Mouse (Mus musculus) intestine, embryonic 15.5 days (tissue): ENCODE data around the gene Supt5. TPM values are rescaled to one million over a fixed set of nuclear protein-coding genes. Genes with fewer than 3 reads are reported as not detected.

Experiments used
- ATAC-seq: fragments of 200-750 bp; cut with Nextera tagmentation; 2 replicates; pipeline ENCODE4 v1.8.0; 2017; ENCODE audit warnings: moderate TSS enrichment, moderate library complexity
- H3K27ac ChIP-seq: fragments of 300-500 bp; sonication (generic); 2 replicates; pipeline ENCODE4 v1.5.1; 2015; ENCODE audit warnings: mild to moderate bottlenecking, inconsistent platforms
- H3K27me3 ChIP-seq: fragments of 300-500 bp; sonication (generic); replicated peaks from 2 replicates; pipeline ENCODE4 v1.6.1; 2015; ENCODE audit warnings: inconsistent platforms
- H3K36me3 ChIP-seq: fragments of 300-500 bp; sonication (generic); 2 replicates; pipeline ENCODE4 v1.6.1; 2015; ENCODE audit warnings: inconsistent platforms
- H3K4me1 ChIP-seq: fragments of 300-500 bp; sonication (generic); replicated peaks from 2 replicates; pipeline ENCODE4 v1.6.1; 2015; ENCODE audit warnings: inconsistent platforms
- H3K4me2 ChIP-seq: fragments of 300-500 bp; sonication (generic); replicated peaks from 2 replicates; pipeline ENCODE4 v1.6.1; 2015; ENCODE audit warnings: mild to moderate bottlenecking, inconsistent platforms
- H3K4me3 ChIP-seq: fragments of 300-500 bp; sonication (generic); replicated peaks from 2 replicates; pipeline ENCODE4 v1.5.1; 2015; ENCODE audit warnings: inconsistent platforms
- H3K9ac ChIP-seq: fragments of 300-500 bp; sonication (generic); 2 replicates; pipeline ENCODE4 v1.6.1; 2015; ENCODE audit warnings: inconsistent platforms
- H3K9me3 ChIP-seq: fragments of 300-500 bp; sonication (generic); 2 replicates; pipeline ENCODE4 v1.6.1; 2016; ENCODE audit warnings: inconsistent platforms
- WGBS: fragments of 180-500 bp; shearing (Covaris S2); methylation state at CpG from one replicate; pipeline ENCODE4 v1.1.7; 2015; 5-methylcytosine and 5-hydroxymethylcytosine counted together
- polyA plus RNA-seq: library from polyadenylated mRNA; unstranded; fragments of >200 nt; fragmentation: Nextera tagmentation; extraction: Ambion mirVana; gene quantifications from 2 replicates; pipeline ENCODE4 v1.2.1, GENCODE M21; 2015

The Supt5 gene
- polyA plus RNA-seq, 1 experiment from 2014 or later: 67.9 TPM

- no peak for ATAC-seq
- no peak overlapping the region for H3K4me3 ChIP-seq
- peaks cover 27% of the 10 kb centered on the region for H3K4me1 ChIP-seq
- no peaks in the 10 kb centered on the region for H3K9me3 ChIP-seq
- H3K27ac ChIP-seq: peak overlapping the region; percentile 74; the same call in 1 of the 2 replicates
- H3K36me3 ChIP-seq: peaks cover 35% of the 10 kb centered on the region
- 44% methylated on average over 7 of the region's 7 CpGs for WGBS
- no peak overlapping the region for H3K4me2 ChIP-seq
- H3K27me3 ChIP-seq: no peaks in the 10 kb centered on the region
- H3K9ac ChIP-seq: no peak overlapping the region; the same call in 1 of the 2 replicates
Measured at GRCm38 (mm10) chr7:28358431-28358830, 19.9 kb upstream of the Supt5 start.

GRCm38 (mm10) chr7:28357984-28358383 is 19.4 kb upstream of the Supt5 start:
- peak overlapping the region; percentile 74 for H3K27ac ChIP-seq
- H3K4me3 ChIP-seq: no peak overlapping the region
- 3% methylated on average over 5 of the region's 5 CpGs for WGBS
- peaks cover 40% of the 10 kb centered on the region for H3K36me3 ChIP-seq
- H3K9me3 ChIP-seq: no peaks in the 10 kb centered on the region
- peak; percentile 21 for ATAC-seq
- H3K4me2 ChIP-seq: peak overlapping the region; percentile 18; the same call in 1 of the 2 replicates
- no peaks in the 10 kb centered on the region for H3K27me3 ChIP-seq
- H3K9ac ChIP-seq: no peak overlapping the region; the same call in 1 of the 2 replicates
- H3K4me1 ChIP-seq: peaks cover 27% of the 10 kb centered on the region

GRCm38 (mm10) chr7:28356981-28357380 is 18.4 kb upstream of the Supt5 start:
- H3K9ac ChIP-seq: no peak overlapping the region
- H3K9me3 ChIP-seq: no peaks in the 10 kb centered on the region
- 10% methylated on average over 5 of the region's 5 CpGs for WGBS
- no peak overlapping the region for H3K4me3 ChIP-seq
- no peaks in the 10 kb centered on the region for H3K27me3 ChIP-seq
- peak overlapping the region; percentile 18; the same call in 1 of the 2 replicates for H3K4me2 ChIP-seq
- H3K36me3 ChIP-seq: peaks cover 36% of the 10 kb centered on the region
- peaks cover 27% of the 10 kb centered on the region for H3K4me1 ChIP-seq
- peak; percentile 55 for ATAC-seq
- H3K27ac ChIP-seq: peak overlapping the region; percentile 74

DNA sequence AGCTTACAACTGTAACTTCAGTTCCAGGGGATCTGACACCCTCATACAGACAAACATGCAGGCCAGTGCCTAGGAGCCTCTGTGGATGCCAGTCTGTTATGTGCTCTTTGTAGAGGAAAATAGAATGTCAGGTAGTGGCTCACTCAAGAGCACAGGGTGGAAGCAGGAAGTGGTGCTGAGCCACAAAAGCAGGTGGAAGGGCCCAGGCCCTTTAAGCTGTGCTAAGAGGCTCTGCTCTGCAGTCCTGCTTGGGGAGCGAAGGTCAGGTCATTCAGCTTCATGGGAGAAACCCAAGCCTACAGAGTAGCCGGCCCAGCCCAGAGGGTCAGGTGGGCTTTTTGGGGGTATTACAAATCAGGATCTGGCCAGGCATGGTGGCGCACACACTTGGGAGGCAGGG is 16.7 kb upstream of the Supt5 start:
- ATAC-seq: no peak
- Histone ChIP-seq H3K27ac (no peak overlapping the region), H3K27me3 (no peaks in the 10 kb centered on the region), H3K4me3 (no peak overlapping the region), H3K9ac (no peak overlapping the region), H3K36me3 (peaks cover 27% of the 10 kb centered on the region), H3K9me3 (no peaks in the 10 kb centered on the region), H3K4me1 (peaks cover 33% of the 10 kb centered on the region), H3K4me2 (no peak overlapping the region)
- WGBS: 86% methylated on average over 3 of the region's 3 CpGs

GRCm38 (mm10) chr7:28354596-28354995 is 16.1 kb upstream of the Supt5 start:
- Histone ChIP-seq H3K4me1 (peaks cover 37% of the 10 kb centered on the region), H3K9ac (no peak overlapping the region), H3K4me2 (no peak overlapping the region), H3K27ac (no peak overlapping the region), H3K36me3 (peaks cover 27% of the 10 kb centered on the region), H3K27me3 (no peaks in the 10 kb centered on the region), H3K9me3 (no peaks in the 10 kb centered on the region), H3K4me3 (no peak overlapping the region)
- 93% methylated on average over 3 of the region's 3 CpGs for WGBS
- no peak for ATAC-seq

DNA sequence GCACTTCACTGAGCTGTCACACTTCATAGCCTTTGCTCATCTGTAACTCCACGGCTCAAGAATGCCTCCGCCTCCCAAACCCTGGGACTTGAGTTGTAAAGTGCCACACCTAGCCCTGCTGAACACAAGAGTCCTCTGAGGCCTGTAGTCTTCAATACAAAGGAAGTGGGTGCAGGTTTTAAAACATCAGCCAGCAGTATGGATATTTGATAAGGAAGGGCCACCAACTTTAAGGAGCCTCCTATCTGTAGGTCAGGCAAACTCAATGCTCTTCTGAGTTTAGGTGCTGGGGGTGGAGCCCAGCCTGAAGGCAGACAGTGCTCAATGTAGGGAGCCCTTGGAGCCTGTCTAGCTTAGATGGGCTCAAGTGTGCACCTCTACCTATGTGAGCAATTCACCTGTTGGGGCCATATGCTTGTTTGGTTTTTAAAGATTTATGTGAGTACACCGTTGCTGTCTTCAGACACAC is 15.6 kb upstream of the Supt5 start:
- Histone ChIP-seq H3K4me2 (no peak overlapping the region), H3K4me3 (no peak overlapping the region), H3K9ac (no peak overlapping the region), H3K27me3 (no peaks in the 10 kb centered on the region), H3K4me1 (peaks cover 37% of the 10 kb centered on the region), H3K36me3 (peaks cover 26% of the 10 kb centered on the region), H3K9me3 (no peaks in the 10 kb centered on the region), H3K27ac (0 out of 2 replicates have a peak overlapping the region, but pooled peaks have one; percentile 6)
- ATAC-seq: no peak
- WGBS: 72% methylated on average over 3 of the region's 3 CpGs

DNA sequence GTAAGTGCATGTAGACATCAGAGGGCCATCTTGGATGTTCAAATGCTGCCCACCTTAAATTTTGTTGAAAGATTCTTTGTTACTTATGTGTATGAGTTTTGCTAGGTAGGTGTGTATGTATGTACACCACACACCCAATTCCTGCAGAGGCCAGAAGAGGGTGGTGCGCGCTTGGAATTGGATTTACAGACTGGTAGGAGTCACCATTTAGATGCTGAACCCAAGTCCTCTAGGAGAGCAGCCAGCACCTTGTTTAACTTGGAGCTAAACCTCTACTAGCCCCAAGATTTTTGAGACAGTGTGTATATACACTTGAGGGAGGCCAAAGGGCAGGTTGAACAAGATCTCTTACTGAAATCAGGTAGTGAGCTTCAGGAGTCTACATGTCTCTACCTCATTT is 14.7 kb upstream of the Supt5 start:
- Histone ChIP-seq H3K4me1 (peaks cover 28% of the 10 kb centered on the region), H3K36me3 (peaks cover 21% of the 10 kb centered on the region), H3K4me3 (no peak overlapping the region), H3K9me3 (no peaks in the 10 kb centered on the region), H3K9ac (no peak overlapping the region), H3K27me3 (no peaks in the 10 kb centered on the region), H3K4me2 (no peak overlapping the region), H3K27ac (no peak overlapping the region)
- ATAC-seq: no peak
- 97% methylated on average over 2 of the region's 2 CpGs for WGBS

DNA sequence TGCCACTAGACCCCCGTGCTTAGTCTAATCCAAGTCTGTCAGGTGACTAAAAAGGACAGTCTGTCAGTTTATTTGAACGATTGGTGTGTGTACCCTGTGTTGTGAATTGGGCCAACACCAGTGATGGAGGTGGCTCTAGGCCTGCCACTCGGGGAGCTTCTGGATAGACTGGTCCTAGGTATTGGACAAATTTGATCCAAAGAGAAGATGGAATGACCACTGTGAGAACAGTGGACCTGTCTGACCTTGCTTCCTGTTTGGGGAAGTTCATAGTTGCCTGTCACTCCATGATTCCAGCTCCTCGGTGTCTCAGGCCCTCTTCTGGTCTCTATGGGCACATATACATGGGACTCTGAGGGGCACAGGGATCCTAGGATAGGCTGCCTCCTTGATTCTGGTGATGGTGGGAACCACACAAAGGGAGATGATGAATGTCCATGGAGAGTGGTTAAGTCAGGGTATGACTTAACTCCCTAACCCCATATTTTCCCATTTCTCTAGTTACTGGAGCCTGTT is 13.2 kb upstream of the Supt5 start:
- H3K9ac ChIP-seq: peak overlapping the region; percentile 97
- H3K4me3 ChIP-seq: peak overlapping the region; percentile 83
- no peaks in the 10 kb centered on the region for H3K27me3 ChIP-seq
- WGBS: 38% methylated on average over 4 of the region's 4 CpGs
- H3K9me3 ChIP-seq: no peaks in the 10 kb centered on the region
- peak overlapping the region; percentile 71 for H3K4me2 ChIP-seq
- peaks cover 21% of the 10 kb centered on the region for H3K36me3 ChIP-seq
- peaks cover 12% of the 10 kb centered on the region for H3K4me1 ChIP-seq
- no peak for ATAC-seq
- H3K27ac ChIP-seq: no peak overlapping the region

DNA sequence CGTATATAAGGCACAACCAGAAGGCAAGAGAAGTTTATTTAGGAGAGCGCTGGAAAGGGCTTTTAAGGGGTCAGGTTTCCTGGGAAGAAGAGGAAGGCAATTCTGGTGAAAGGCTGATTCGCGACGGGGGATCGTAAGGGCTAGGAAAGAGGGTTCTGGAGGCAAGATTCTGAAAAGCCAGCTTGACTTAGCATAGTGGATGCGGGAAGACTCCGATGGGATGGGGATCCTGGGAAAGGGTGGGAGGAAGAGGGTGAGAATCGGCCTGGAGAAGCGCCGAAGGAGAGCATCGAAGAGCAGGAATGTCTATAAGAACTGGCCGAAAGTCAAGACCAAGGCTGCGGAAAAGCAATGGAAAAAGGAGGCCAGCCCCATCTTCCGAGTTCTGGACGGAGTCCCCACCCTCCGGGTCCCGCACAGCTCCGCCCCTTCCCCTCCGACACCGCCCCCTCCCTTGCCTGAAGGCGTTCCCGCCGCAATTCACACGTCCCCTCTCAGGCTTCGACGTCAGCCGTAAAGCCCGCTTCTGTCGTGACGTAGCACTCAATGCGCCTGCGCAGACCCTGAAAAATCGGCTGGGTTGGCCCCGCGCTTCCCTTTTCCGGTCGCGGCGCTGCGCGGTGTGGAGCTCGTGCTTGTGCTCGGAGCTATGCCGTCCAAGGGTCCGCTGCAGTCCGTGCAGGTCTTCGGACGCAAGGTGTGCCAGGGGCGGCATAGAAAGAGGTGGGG is 11.8 kb upstream of the Supt5 start, which contains the start of gene Rps16:
Rps16 (plus strand) TSS at position 498 of the 729 bp plus-strand sequence.
- Histone ChIP-seq H3K4me3 (peak within 1 kb of the TSS; percentile 83), H3K4me1 (peaks cover 10% of the 10 kb centered on the region), H3K27me3 (no peaks in the 10 kb centered on the region), H3K4me2 (peak within 1 kb of the TSS; percentile 77), H3K27ac (peak within 1 kb of the TSS; percentile 95), H3K9ac (peak within 1 kb of the TSS; percentile 97), H3K9me3 (no peaks in the 10 kb centered on the region), H3K36me3 (peaks cover 21% of the 10 kb centered on the region)
- ATAC-seq: peak; percentile 95
- WGBS: under 1% methylated on average over 50 of the region's 50 CpGs

DNA sequence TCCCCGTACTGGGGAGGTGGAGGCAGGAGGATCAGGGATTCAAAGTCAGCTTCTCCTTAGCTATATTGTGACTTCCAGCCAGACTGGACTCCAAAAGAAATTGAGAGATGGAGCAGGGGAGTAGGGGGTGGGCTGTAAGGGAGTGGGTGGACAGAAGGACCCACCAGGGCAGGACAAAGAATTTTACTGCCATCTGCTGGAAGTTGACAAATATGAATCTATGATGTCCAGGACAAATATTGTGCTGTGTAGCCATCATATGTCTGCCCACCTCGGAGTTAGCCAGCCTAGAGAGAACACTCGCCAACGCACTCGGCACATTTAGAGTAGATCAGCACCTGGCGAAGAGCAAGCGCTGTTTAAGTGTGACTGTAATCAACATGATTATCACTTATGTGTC is 10.1 kb upstream of the Supt5 start:
- Histone ChIP-seq H3K4me1 (peaks cover 10% of the 10 kb centered on the region), H3K9me3 (no peaks in the 10 kb centered on the region), H3K27me3 (no peaks in the 10 kb centered on the region), H3K4me2 (no peak overlapping the region), H3K9ac (no peak overlapping the region), H3K4me3 (no peak overlapping the region), H3K27ac (no peak overlapping the region), H3K36me3 (peaks cover 16% of the 10 kb centered on the region)
- ATAC-seq: no peak
- 84% methylated on average over 7 of the region's 7 CpGs for WGBS

DNA sequence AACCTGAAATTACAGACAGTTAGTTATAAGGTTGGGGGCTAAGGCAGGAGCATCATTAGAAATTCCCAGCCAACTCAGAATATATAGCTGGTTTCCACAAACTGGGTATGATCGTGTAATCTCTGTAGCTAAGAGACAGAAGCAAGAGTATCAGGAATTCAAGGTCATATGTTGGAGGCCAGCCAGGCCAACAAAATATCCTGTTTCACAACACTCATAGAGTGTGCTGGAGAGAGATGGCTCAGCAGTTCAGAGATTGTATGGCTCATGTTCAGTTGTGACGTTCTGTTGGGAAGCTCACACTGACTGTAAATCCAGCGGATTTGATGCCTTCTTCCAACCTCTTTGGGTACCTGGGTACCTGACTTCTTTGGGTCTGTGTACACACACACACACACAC is 9.2 kb upstream of the Supt5 start:
- no peak overlapping the region for H3K9ac ChIP-seq
- no peak overlapping the region for H3K4me2 ChIP-seq
- ATAC-seq: no peak
- no peaks in the 10 kb centered on the region for H3K9me3 ChIP-seq
- H3K4me1 ChIP-seq: peaks cover 10% of the 10 kb centered on the region
- H3K4me3 ChIP-seq: no peak overlapping the region
- no peak overlapping the region for H3K27ac ChIP-seq
- no peaks in the 10 kb centered on the region for H3K27me3 ChIP-seq
- 55% methylated on average over 3 of the region's 3 CpGs for WGBS
- peaks cover 8% of the 10 kb centered on the region for H3K36me3 ChIP-seq

- no peak overlapping the region for H3K27ac ChIP-seq
- H3K4me1 ChIP-seq: peaks cover 4% of the 10 kb centered on the region
- H3K4me2 ChIP-seq: no peak overlapping the region
- 3% methylated on average over 4 of the region's 4 CpGs for WGBS
- H3K9me3 ChIP-seq: no peaks in the 10 kb centered on the region
- ATAC-seq: no peak
- no peak overlapping the region for H3K9ac ChIP-seq
- no peaks in the 10 kb centered on the region for H3K36me3 ChIP-seq
- no peaks in the 10 kb centered on the region for H3K27me3 ChIP-seq
- no peak overlapping the region for H3K4me3 ChIP-seq
Measured at GRCm38 (mm10) chr7:28344637-28345036, 6.1 kb upstream of the Supt5 start.
